Mouse (Mus musculus) adrenal gland, postnatal 10 days (tissue): ENCODE measurements around the gene Caly. TPM values are rescaled to one million over a fixed set of nuclear protein-coding genes. Genes with fewer than 3 reads are reported as not detected.
A peak's percentile ranks its signal among the peaks of the same experiment; 100 is the strongest.

Experiments used
- DNase-seq: peaks from one replicate; pipeline ENCODE4 v3.0.0; 2021; ENCODE audit warnings: mixed read lengths
- total RNA-seq, 2 experiments: library from RNA; stranded (reverse); gene quantifications; 2 replicates each; pipeline ENCODE4 v1.2.3; 2021

Gene Caly
- total RNA-seq, 2 experiments from 2014 or later: 4.9 to 6.6 TPM

DNA sequence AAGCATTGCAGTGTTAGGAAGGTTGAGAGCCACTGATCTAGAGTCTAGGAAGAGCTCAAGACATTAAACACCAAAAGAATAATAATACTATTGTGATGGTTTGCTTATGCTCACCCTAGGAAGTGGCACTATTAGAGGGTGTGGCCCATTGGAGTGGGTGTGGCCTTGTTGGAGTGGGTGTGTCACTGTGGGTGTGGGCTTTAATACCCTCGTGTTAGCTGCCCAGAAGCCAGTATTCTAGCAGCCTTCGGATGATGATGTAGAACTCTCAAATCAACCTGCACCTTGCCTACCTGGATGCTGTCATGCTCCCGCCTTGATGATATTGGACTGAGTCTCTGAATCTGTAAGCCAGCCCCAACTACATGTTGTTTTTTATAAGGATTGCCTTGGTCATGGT, 39.6 kb downstream of the Caly start:
- no peak for DNase-seq

DNA sequence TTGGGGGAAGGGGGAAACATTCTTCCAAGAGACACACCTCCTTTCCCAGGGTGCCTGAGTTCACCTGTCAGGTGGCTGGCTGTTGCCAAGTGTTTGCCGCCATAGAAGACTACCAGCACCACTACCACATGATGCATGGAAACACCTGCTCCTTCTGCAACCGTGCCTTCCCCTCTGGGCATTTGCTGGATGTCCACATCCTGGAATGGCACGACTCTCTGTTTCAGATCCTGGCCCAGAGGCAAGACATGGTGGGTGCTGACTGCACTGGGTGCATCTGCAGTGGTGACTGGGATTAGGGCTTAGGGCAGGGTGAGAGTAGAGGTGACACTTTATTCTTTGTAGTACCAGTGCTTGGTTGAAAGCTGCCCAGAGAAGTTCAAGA, 45.2 kb downstream of the Caly start:
- DNase-seq: no peak

DNA sequence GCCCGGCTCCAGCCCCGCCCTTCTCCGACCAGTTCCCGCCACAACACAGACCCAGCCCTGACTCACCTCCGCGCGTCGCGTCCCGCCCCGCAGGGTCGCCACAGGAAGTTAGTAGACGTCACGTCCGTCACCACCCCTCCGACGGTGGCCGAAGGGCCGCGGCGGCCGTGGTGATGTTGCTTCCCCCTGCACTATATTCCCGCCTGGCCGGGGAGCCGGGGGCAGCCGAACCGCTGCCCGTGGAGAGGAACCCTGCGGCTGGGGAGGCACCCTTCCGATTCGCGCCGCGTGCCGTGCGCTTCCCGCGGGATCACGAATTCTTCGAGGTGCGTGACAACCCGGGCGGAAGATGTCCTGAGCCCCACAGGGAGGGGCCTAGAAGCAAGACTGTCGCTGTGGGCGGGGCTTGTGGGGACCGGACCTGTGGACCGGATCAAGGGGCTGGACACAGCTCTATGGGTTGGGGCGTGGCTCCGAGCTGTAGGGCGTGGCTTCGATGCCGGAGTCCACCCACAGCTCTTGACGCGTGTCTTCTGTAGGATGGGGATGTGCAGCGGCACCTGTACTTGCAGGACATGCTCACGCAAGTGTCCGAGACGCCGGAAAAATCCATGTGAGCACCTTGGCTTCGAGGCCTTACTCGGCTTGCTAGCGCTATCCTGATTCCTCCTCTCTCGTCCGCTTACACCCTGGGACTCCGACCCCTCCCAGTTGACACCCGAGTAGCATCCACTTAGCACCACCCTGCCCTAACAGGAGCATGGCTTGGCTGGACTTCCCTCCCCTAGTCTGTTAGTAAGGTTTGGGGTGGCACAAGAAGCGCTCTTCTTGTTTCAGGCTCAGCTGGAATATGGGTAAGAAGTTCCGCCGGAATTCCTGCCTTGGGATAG, 45.8 kb downstream of the Caly start, which contains the start of the genes Zfp511 and Tubgcp2:
Gene Zfp511 (plus strand): TSS at position 111 of the 890 bp plus-strand sequence.
Gene Tubgcp2 (minus strand): TSS at position 389 of the 890 bp plus-strand sequence.
- peak; percentile 96 for DNase-seq

DNA sequence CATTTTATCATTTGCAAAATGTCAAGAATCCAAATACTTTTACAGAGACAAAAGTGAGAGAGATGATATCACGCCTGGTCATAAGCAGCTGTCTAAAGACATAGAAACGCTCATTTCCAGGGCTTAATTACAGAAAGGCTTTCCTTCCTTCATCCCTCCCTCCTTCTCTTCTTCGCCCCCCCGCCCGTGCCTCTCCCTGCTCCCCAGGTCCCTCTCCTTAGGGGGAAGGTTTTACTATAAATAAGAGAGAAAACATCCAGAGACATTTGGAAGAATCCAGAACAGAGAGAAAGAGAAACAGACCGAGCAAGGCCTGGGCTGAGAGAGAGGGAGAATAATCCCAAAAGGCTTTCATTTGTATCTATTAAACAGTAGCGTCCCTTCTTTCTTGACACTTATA, 46.9 kb downstream of the Caly start:
- no peak for DNase-seq

DNA sequence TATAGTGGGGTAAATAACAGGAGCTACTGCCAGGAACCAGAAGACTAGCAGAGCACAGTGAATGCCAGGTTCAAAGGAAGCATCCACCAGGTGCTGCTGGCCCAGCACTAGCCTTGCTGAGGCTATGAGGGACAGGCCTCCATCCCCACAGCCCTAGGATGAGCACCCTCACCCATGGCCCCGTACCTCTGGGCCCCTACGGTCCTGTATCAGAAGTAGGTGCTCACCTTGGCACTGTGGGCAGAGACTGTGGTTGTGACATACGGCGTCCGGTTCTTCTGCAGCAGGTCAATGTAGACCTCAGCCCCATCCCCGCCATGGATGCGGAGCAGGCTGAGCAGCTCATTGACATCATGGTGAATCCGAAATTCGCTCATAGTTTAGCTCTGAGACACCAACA, 49.0 kb downstream of the Caly start:
- no peak for DNase-seq

DNA sequence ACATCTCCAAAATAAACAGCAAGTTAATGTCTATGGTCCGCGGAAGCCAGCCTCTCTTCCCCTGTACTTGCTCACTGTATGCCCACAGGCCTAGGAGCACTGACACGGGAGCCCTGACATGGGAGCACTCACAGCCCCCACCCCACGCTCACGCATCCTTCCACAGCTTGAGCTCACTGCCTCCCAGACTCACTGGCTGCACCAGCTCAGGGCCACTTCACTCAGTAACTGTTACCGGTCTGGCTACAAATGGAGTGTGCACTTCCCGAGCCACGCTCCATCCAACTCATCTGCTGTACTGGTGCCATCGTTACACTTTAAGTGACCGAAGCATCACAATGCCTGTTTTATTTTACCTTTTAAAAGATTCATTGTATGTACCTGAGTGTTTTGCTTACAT, 50.0 kb downstream of the Caly start:
- DNase-seq: no peak

DNA sequence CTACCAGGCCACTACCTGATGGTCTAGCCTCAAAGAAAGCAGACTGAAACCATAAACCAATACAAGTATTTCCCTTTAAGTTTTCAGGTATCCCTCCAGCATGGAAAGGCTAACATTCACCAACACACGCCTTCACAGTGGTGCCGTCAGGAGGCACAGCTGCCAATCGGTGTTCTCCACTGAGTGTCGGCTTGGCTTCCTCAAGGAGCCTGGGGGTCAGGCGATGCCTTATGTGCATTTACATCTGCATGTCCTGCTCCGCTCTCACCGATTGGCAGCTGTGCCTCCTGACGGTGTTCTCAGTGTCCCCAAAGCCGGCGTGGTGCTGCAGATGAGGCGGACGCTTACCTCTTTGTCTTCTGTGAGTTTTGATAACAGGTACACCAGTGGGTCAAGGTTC, 50.6 kb downstream of the Caly start:
- no peak for DNase-seq

Other genes with a start within 250 kb of the Caly start
- gene Adgra1, start 248.4 kb downstream of the Caly start, total RNA-seq: 1 to 10 TPM; 2.4 to 3.9 TPM
- under 1 TPM; 0.42 to 0.55 TPM for gene Kndc1, start 187.9 kb downstream of the Caly start, total RNA-seq
- gene Utf1, start 138.8 kb downstream of the Caly start, total RNA-seq: under 1 TPM in 1 of 2 experiments, not detected in 1; 0.24 TPM
- gene 6430531B16Rik, start 103.8 kb downstream of the Caly start, total RNA-seq: under 1 TPM in 1 of 2 experiments, not detected in 1; 0.39 TPM
- 1 to 10 TPM; 1.9 to 2.9 TPM for gene Adam8, start 90.0 kb downstream of the Caly start, total RNA-seq
- gene Zfp511, start 46.2 kb downstream of the Caly start, total RNA-seq: 10 to 100 TPM; 14.0 to 18.1 TPM
- 10 to 100 TPM; 32.7 to 37.4 TPM for gene Tubgcp2, start 45.9 kb downstream of the Caly start, total RNA-seq
- not detected for gene Msx3, start 33.5 kb downstream of the Caly start, total RNA-seq
- gene Prap1, start 10.8 kb upstream of the Caly start, total RNA-seq: not detected
- gene Fuom, start 19.9 kb upstream of the Caly start, total RNA-seq: 10 to 100 TPM; 82.5 to 99.0 TPM
- gene Paox, start 33.3 kb upstream of the Caly start, total RNA-seq: 10 to 100 TPM; 21.2 to 25.1 TPM
- 100 to 1,000 TPM; 600 to 610 TPM for gene Echs1, start 33.9 kb upstream of the Caly start, total RNA-seq
- 10 to 100 TPM; 42.0 to 45.9 TPM for gene Mtg1, start 55.0 kb upstream of the Caly start, total RNA-seq
- gene Sprn, start 72.3 kb upstream of the Caly start, total RNA-seq: 1 to 10 TPM; 1.7 to 2.0 TPM
- not detected for gene Olfr522, start 82.2 kb upstream of the Caly start, total RNA-seq
- gene Olfr523, start 90.7 kb upstream of the Caly start, total RNA-seq: not detected
- not detected for gene Olfr524, start 123.4 kb upstream of the Caly start, total RNA-seq
- under 1 TPM in 1 of 2 experiments, not detected in 1; 0.12 TPM for gene Cd163l1, start 135.7 kb upstream of the Caly start, total RNA-seq
- not detected for gene 5830411N06Rik, start 164.7 kb upstream of the Caly start, total RNA-seq
- gene Olfr525, start 238.3 kb upstream of the Caly start, total RNA-seq: not detected